Mouse (Mus musculus) retina, embryonic 14.5 days (tissue): ENCODE measurements around the gene Clcnka.

Experiments
- DNase-seq: peaks from one replicate; pipeline ENCODE4 v3.0.0-alpha.2; 2015; ENCODE audit warnings: low spot score

Gene Clcnka

GRCm38 (mm10) chr4:141379674-141380073, 18.9 kb downstream of the Clcnka start:
- no peak for DNase-seq

GRCm38 (mm10) chr4:141372426-141372825, 26.1 kb downstream of the Clcnka start:
- no peak for DNase-seq

GRCm38 (mm10) chr4:141367997-141368791, 30.3 kb downstream of the Clcnka start, which contains the start of gene Fam131c:
Fam131c (plus strand) TSS chr4:141368220.
- peak; percentile 56 for DNase-seq

GRCm38 (mm10) chr4:141365876-141366275, 32.6 kb downstream of the Clcnka start:
- no peak for DNase-seq

GRCm38 (mm10) chr4:141365126-141365525, 33.4 kb downstream of the Clcnka start:
- DNase-seq: no peak

GRCm38 (mm10) chr4:141362937-141363548, 35.5 kb downstream of the Clcnka start:
- DNase-seq: peak; percentile 90

GRCm38 (mm10) chr4:141360846-141361245, 37.7 kb downstream of the Clcnka start:
- peak; percentile 80 for DNase-seq

- DNase-seq: no peak
These were observed 39.3 kb downstream of the Clcnka start for GRCm38 (mm10) chr4:141359222-141359621.

GRCm38 (mm10) chr4:141357811-141358210, 40.7 kb downstream of the Clcnka start:
- DNase-seq: no peak

- no peak for DNase-seq
These were observed 44.7 kb downstream of the Clcnka start for GRCm38 (mm10) chr4:141353868-141354267.

- DNase-seq: no peak
These were observed 45.5 kb downstream of the Clcnka start for GRCm38 (mm10) chr4:141352986-141353385.

GRCm38 (mm10) chr4:141351972-141352371, 46.6 kb downstream of the Clcnka start:
- peak; percentile 53 for DNase-seq

- no peak for DNase-seq
These were observed 48.5 kb downstream of the Clcnka start for GRCm38 (mm10) chr4:141350015-141350414.

- no peak for DNase-seq
These were observed 49.9 kb downstream of the Clcnka start for GRCm38 (mm10) chr4:141348616-141349015.

GRCm38 (mm10) chr4:141347365-141347797, 51.1 kb downstream of the Clcnka start:
- DNase-seq: no peak

GRCm38 (mm10) chr4:141345219-141345618, 53.3 kb downstream of the Clcnka start:
- no peak for DNase-seq

- DNase-seq: no peak
These were observed 55.0 kb downstream of the Clcnka start for GRCm38 (mm10) chr4:141343515-141343914.

- DNase-seq: no peak
These were observed 57.0 kb downstream of the Clcnka start for GRCm38 (mm10) chr4:141341477-141341876.

- peak; percentile 77 for DNase-seq
These were observed 59.7 kb downstream of the Clcnka start for GRCm38 (mm10) chr4:141338853-141339252.

- DNase-seq: peak; percentile 52
These were observed 60.5 kb downstream of the Clcnka start for GRCm38 (mm10) chr4:141337986-141338385.

GRCm38 (mm10) chr4:141336196-141336595, 62.3 kb downstream of the Clcnka start:
- no peak for DNase-seq

- DNase-seq: peak; percentile 82
These were observed 63.2 kb downstream of the Clcnka start for GRCm38 (mm10) chr4:141335263-141335796.

GRCm38 (mm10) chr4:141334695-141335094, 63.8 kb downstream of the Clcnka start:
- DNase-seq: no peak
